Mouse (Mus musculus) ovary, postnatal 14 days (tissue): ENCODE results near the gene Olfr1412.

ENCODE experiments used
- DNase-seq: peaks from one replicate; pipeline ENCODE4 v3.0.0; 2022; ENCODE audit warnings: low spot score

The Olfr1412 gene

GRCm38 (mm10) chr1:92585479-92585878 lies at the start of gene Olfr1412:
Olfr1412 (plus strand) TSS chr1:92585779.
- DNase-seq = no peak

GRCm38 (mm10) chr1:92536972-92537371 lies 48.6 kb upstream of the Olfr1412 start:
- DNase-seq = no peak

- no peak for DNase-seq
These were observed 46.5 kb upstream of the Olfr1412 start for GRCm38 (mm10) chr1:92539071-92539470.

- no peak for DNase-seq
These were observed 39.6 kb upstream of the Olfr1412 start for GRCm38 (mm10) chr1:92545929-92546328.

GRCm38 (mm10) chr1:92571022-92571421 lies 14.6 kb upstream of the Olfr1412 start, which contains the start of gene Olfr1413:
Olfr1413 (plus strand) TSS chr1:92571322.
- DNase-seq = no peak

GRCm38 (mm10) chr1:92594111-92594510 lies 8.5 kb downstream of the Olfr1412 start, which contains the start of gene Olfr1411:
Olfr1411 (plus strand) TSS chr1:92594411.
- no peak for DNase-seq

- DNase-seq = no peak
These were observed 10.4 kb downstream of the Olfr1412 start for GRCm38 (mm10) chr1:92596019-92596418.

GRCm38 (mm10) chr1:92605482-92605881 lies 19.9 kb downstream of the Olfr1412 start, which contains the start of gene Olfr1410:
Olfr1410 (plus strand) TSS chr1:92605782.
- DNase-seq = no peak

GRCm38 (mm10) chr1:92607711-92608110 lies 22.1 kb downstream of the Olfr1412 start:
- DNase-seq = no peak

- DNase-seq = peak; percentile 57
These were observed 25.4 kb downstream of the Olfr1412 start for GRCm38 (mm10) chr1:92611008-92611407.

- DNase-seq = no peak
These were observed 27.6 kb downstream of the Olfr1412 start for GRCm38 (mm10) chr1:92613175-92613574.

GRCm38 (mm10) chr1:92614516-92614915 lies 28.9 kb downstream of the Olfr1412 start:
- DNase-seq = no peak

- no peak for DNase-seq
These were observed 30.5 kb downstream of the Olfr1412 start for GRCm38 (mm10) chr1:92616046-92616445.

- DNase-seq = no peak
These were observed 31.9 kb downstream of the Olfr1412 start, which contains the start of gene Olfr12 for GRCm38 (mm10) chr1:92617488-92617887. Olfr12 (plus strand) TSS chr1:92617788.

GRCm38 (mm10) chr1:92618360-92618759 lies 32.8 kb downstream of the Olfr1412 start:
- DNase-seq = no peak

- no peak for DNase-seq
These were observed 42.6 kb downstream of the Olfr1412 start for GRCm38 (mm10) chr1:92628227-92628626.

GRCm38 (mm10) chr1:92632196-92632595 lies 46.6 kb downstream of the Olfr1412 start:
- DNase-seq = no peak

- DNase-seq = no peak
These were observed 47.4 kb downstream of the Olfr1412 start for GRCm38 (mm10) chr1:92632948-92633347.

- DNase-seq = no peak
These were observed 48.1 kb downstream of the Olfr1412 start for GRCm38 (mm10) chr1:92633726-92634125.

- DNase-seq = no peak
These were observed 49.0 kb downstream of the Olfr1412 start for GRCm38 (mm10) chr1:92634569-92634968.

- DNase-seq = no peak
These were observed 49.5 kb downstream of the Olfr1412 start for GRCm38 (mm10) chr1:92634976-92635599.

- DNase-seq = no peak
These were observed 50.4 kb downstream of the Olfr1412 start for GRCm38 (mm10) chr1:92636015-92636414.

GRCm38 (mm10) chr1:92636676-92637075 lies 51.1 kb downstream of the Olfr1412 start:
- DNase-seq = no peak
